Mouse (Mus musculus): ENCODE measurements around the gene Dnah5.

DNA sequence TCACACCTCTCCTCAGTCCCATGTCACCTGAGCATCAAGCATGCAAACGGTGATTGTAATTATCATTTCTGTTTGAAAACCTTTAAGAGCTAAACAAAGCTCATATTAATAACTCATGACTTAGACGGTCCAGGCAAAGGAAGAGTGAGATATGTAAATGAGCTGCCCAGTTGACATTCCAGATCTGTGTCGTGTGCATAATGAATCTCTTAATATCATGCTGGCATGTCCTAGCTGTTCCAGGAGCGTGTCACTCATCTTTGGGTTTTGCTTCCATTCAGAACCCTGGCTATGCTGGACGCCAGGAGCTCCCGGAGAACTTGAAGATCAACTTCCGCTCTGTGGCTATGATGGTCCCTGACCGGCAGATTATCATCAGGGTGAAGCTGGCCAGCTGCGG lies 123.9 kb downstream of the Dnah5 start:
- TF ChIP-seq CTCF (IDR thresholded peaks at IDR 0.05; ENCODE audit: low read depth) (no peak), EP300 (IDR thresholded peaks at IDR 0.05; ENCODE audit: low read depth) (no peak)
